Mouse (Mus musculus): Measurements from ENCODE around the gene Mex3a. TPM values are rescaled to one million over a fixed set of nuclear protein-coding genes. Genes with fewer than 3 reads are reported as not detected.

The Mex3a gene
- polyA plus RNA-seq (2015; fragmentation: Nextera tagmentation; extraction: Ambion mirVana), result 12.5 and 13.8 TPM in 2 replicates

GRCm38 (mm10) chr3:88532299-88532674 is at the start of gene Mex3a:
Mex3a (plus strand) TSS chr3:88532395.
- peak within 1 kb of the TSS; percentile 89 for H3K4me2 ChIP-seq (ENCODE audit: low read length)
- no peaks in the 10 kb centered on the region for H3K9me3 ChIP-seq (replicated peaks; ENCODE audit: low read length)
- H3K27me3 ChIP-seq (ENCODE audit: insufficient read depth, low read length), result no peaks in the 10 kb centered on the region
- ATAC-seq (replicated peaks; ENCODE audit: low FRiP score, low read depth), result no peak
- H3K4me3 ChIP-seq (replicated peaks; ENCODE audit: low read depth, low read length), result peak within 1 kb of the TSS; percentile 85
- WGBS, result 0% methylated on average over 23 of the region's 31 CpGs
- H3K9ac ChIP-seq (ENCODE audit: low read depth, low read length), result peak within 1 kb of the TSS; percentile 92
- H3K27ac ChIP-seq, result peak within 1 kb of the TSS; percentile 96
- no peak for TF ChIP-seq CTCF (IDR thresholded peaks at IDR 0.05; ENCODE audit: low read depth)
- H3K4me1 ChIP-seq (replicated peaks; ENCODE audit: insufficient read depth, low read length), result peaks cover 60% of the 10 kb centered on the region
- DNase-seq (ENCODE audit: low spot score), result no peak
- peaks cover 6% of the 10 kb centered on the region; the same call in 1 of the 2 replicates for H3K36me3 ChIP-seq (ENCODE audit: insufficient read depth, low read length)

- ATAC-seq (replicated peaks; ENCODE audit: low FRiP score, low read depth) (no peak), DNase-seq (ENCODE audit: low spot score) (no peak)
- 69% methylated on average over 8 of the region's 8 CpGs for WGBS
- Histone ChIP-seq H3K4me2 (ENCODE audit: low read length) (no peak overlapping the region), H3K36me3 (ENCODE audit: insufficient read depth, low read length) (peaks cover 39% of the 10 kb centered on the region), H3K9me3 (replicated peaks; ENCODE audit: low read length) (no peaks in the 10 kb centered on the region), H3K9ac (ENCODE audit: low read depth, low read length) (no peak overlapping the region), H3K27ac (no peak overlapping the region), H3K27me3 (ENCODE audit: insufficient read depth, low read length) (no peaks in the 10 kb centered on the region), H3K4me3 (replicated peaks; ENCODE audit: low read depth, low read length) (no peak overlapping the region), H3K4me1 (replicated peaks; ENCODE audit: insufficient read depth, low read length) (no peaks in the 10 kb centered on the region)
- no peak for TF ChIP-seq CTCF (IDR thresholded peaks at IDR 0.05; ENCODE audit: low read depth)
Measured at GRCm38 (mm10) chr3:88483141-88483540, 49.1 kb upstream of the Mex3a start.

GRCm38 (mm10) chr3:88483621-88484020 is 48.6 kb upstream of the Mex3a start:
- ATAC-seq (replicated peaks; ENCODE audit: low FRiP score, low read depth), result 0 out of 2 replicates have a peak, but pooled peaks have one; percentile 30
- H3K9ac ChIP-seq (ENCODE audit: low read depth, low read length), result no peak overlapping the region
- H3K36me3 ChIP-seq (ENCODE audit: insufficient read depth, low read length), result peaks cover 39% of the 10 kb centered on the region
- 7% methylated on average over 5 of the region's 5 CpGs for WGBS
- H3K9me3 ChIP-seq (replicated peaks; ENCODE audit: low read length), result no peaks in the 10 kb centered on the region
- H3K27me3 ChIP-seq (ENCODE audit: insufficient read depth, low read length), result no peaks in the 10 kb centered on the region
- H3K4me2 ChIP-seq (ENCODE audit: low read length), result no peak overlapping the region
- no peak overlapping the region for H3K27ac ChIP-seq
- H3K4me3 ChIP-seq (replicated peaks; ENCODE audit: low read depth, low read length), result no peak overlapping the region
- peak; percentile 95 for TF ChIP-seq CTCF (IDR thresholded peaks at IDR 0.05; ENCODE audit: low read depth)
- peaks cover 3% of the 10 kb centered on the region for H3K4me1 ChIP-seq (replicated peaks; ENCODE audit: insufficient read depth, low read length)
- DNase-seq (ENCODE audit: low spot score), result peak; percentile 83

GRCm38 (mm10) chr3:88484597-88485316 is 47.4 kb upstream of the Mex3a start:
- no peaks in the 10 kb centered on the region for H3K9me3 ChIP-seq (replicated peaks; ENCODE audit: low read length)
- TF ChIP-seq CTCF (IDR thresholded peaks at IDR 0.05; ENCODE audit: low read depth), result no peak
- H3K27me3 ChIP-seq (ENCODE audit: insufficient read depth, low read length), result no peaks in the 10 kb centered on the region
- DNase-seq (ENCODE audit: low spot score) (peak; percentile 46), ATAC-seq (replicated peaks; ENCODE audit: low FRiP score, low read depth) (0 out of 2 replicates have a peak, but pooled peaks have one; percentile 18)
- peaks cover 11% of the 10 kb centered on the region for H3K4me1 ChIP-seq (replicated peaks; ENCODE audit: insufficient read depth, low read length)
- no peak overlapping the region for H3K27ac ChIP-seq
- no peak overlapping the region for H3K9ac ChIP-seq (ENCODE audit: low read depth, low read length)
- peaks cover 39% of the 10 kb centered on the region for H3K36me3 ChIP-seq (ENCODE audit: insufficient read depth, low read length)
- 31% methylated on average over 39 of the region's 39 CpGs for WGBS
- H3K4me2 ChIP-seq (ENCODE audit: low read length), result peak overlapping the region; percentile 38; the same call in 1 of the 2 replicates
- H3K4me3 ChIP-seq (replicated peaks; ENCODE audit: low read depth, low read length), result no peak overlapping the region

GRCm38 (mm10) chr3:88486043-88486442 is 46.2 kb upstream of the Mex3a start:
- H3K9ac ChIP-seq (ENCODE audit: low read depth, low read length), result no peak overlapping the region
- peaks cover 21% of the 10 kb centered on the region for H3K4me1 ChIP-seq (replicated peaks; ENCODE audit: insufficient read depth, low read length)
- WGBS, result 81% methylated on average over 5 of the region's 5 CpGs
- no peaks in the 10 kb centered on the region for H3K27me3 ChIP-seq (ENCODE audit: insufficient read depth, low read length)
- no peak for ATAC-seq (replicated peaks; ENCODE audit: low FRiP score, low read depth)
- no peaks in the 10 kb centered on the region for H3K9me3 ChIP-seq (replicated peaks; ENCODE audit: low read length)
- H3K36me3 ChIP-seq (ENCODE audit: insufficient read depth, low read length), result peaks cover 39% of the 10 kb centered on the region
- no peak for TF ChIP-seq CTCF (IDR thresholded peaks at IDR 0.05; ENCODE audit: low read depth)
- no peak overlapping the region for H3K27ac ChIP-seq
- H3K4me2 ChIP-seq (ENCODE audit: low read length), result no peak overlapping the region
- no peak for DNase-seq (ENCODE audit: low spot score)
- H3K4me3 ChIP-seq (replicated peaks; ENCODE audit: low read depth, low read length), result no peak overlapping the region

GRCm38 (mm10) chr3:88486887-88487286 is 45.3 kb upstream of the Mex3a start:
- H3K27me3 ChIP-seq (ENCODE audit: insufficient read depth, low read length), result no peaks in the 10 kb centered on the region

More at GRCm38 (mm10) chr3:88486887-88487286, 45.3 kb upstream of the Mex3a start:
- DNase-seq (ENCODE audit: low spot score), result no peak
- no peak for TF ChIP-seq CTCF (IDR thresholded peaks at IDR 0.05; ENCODE audit: low read depth)
- Histone ChIP-seq H3K9ac (ENCODE audit: low read depth, low read length) (no peak overlapping the region), H3K4me3 (replicated peaks; ENCODE audit: low read depth, low read length) (no peak overlapping the region), H3K27ac (no peak overlapping the region), H3K9me3 (replicated peaks; ENCODE audit: low read length) (no peaks in the 10 kb centered on the region), H3K4me1 (replicated peaks; ENCODE audit: insufficient read depth, low read length) (peaks cover 21% of the 10 kb centered on the region), H3K4me2 (ENCODE audit: low read length) (no peak overlapping the region), H3K36me3 (ENCODE audit: insufficient read depth, low read length) (peaks cover 38% of the 10 kb centered on the region)
- no peak for ATAC-seq (replicated peaks; ENCODE audit: low FRiP score, low read depth)
- WGBS, result 81% methylated on average over 4 of the region's 4 CpGs

Measured in kidney, postnatal 0 days (tissue).